Mouse (Mus musculus) forebrain, embryonic 14.5 days (tissue): Measurements from ENCODE around the gene Aldh3a1. TPM values are rescaled to one million over a fixed set of nuclear protein-coding genes. Genes with fewer than 3 reads are reported as not detected.
"Not testable (repeated sequence)": the region's sequence is repeated elsewhere in the genome, so short reads cannot be mapped to it uniquely, and the experiment has no call there.

Experiments used
- ATAC-seq: fragments of 200-750 bp; cut with Nextera tagmentation; 2 replicates; pipeline ENCODE4 v1.8.0; 2017; ENCODE audit warnings: mild to moderate bottlenecking, moderate library complexity
- DNase-seq: peaks from one replicate; pipeline ENCODE4 v3.0.0-alpha.2; 2015; ENCODE audit warnings: low spot score
- H3K27ac ChIP-seq: fragments of 300-500 bp; sonication (generic); 2 replicates; pipeline ENCODE4 v1.5.1; 2014; ENCODE audit warnings: low read depth, mild to moderate bottlenecking, control low read depth, low read length, moderate library complexity
- H3K27me3 ChIP-seq: fragments of 300-500 bp; sonication (generic); replicated peaks from 2 replicates; pipeline ENCODE4 v1.6.1; 2014; ENCODE audit warnings: low read length, control low read depth, mixed read lengths; ENCODE audit not compliant: control insufficient read depth, insufficient read depth
- H3K36me3 ChIP-seq: fragments of 300-500 bp; sonication (generic); 2 replicates; pipeline ENCODE4 v1.6.1; 2014; ENCODE audit warnings: low read length, control low read depth; ENCODE audit not compliant: control insufficient read depth, insufficient read depth
- H3K4me1 ChIP-seq: fragments of 300-500 bp; sonication (generic); 2 replicates; pipeline ENCODE4 v1.6.1; 2014; ENCODE audit warnings: antibody characterized with exemption, low read length, control low read depth; ENCODE audit not compliant: control insufficient read depth, insufficient read depth
- H3K4me2 ChIP-seq: fragments of 300-500 bp; sonication (generic); 2 replicates; pipeline ENCODE4 v1.6.1; 2014; ENCODE audit warnings: mild to moderate bottlenecking, control low read depth, low read length
- H3K4me3 ChIP-seq: fragments of 300-500 bp; sonication (generic); 2 replicates; pipeline ENCODE4 v1.5.1; 2014; ENCODE audit warnings: low read depth, low read length, control low read depth
- H3K9ac ChIP-seq: fragments of 300-500 bp; sonication (generic); 2 replicates; pipeline ENCODE4 v1.6.1; 2014; ENCODE audit warnings: mild to moderate bottlenecking, low read length, control low read depth, moderate library complexity
- H3K9me3 ChIP-seq: fragments of 300-500 bp; sonication (generic); replicated peaks from 2 replicates; pipeline ENCODE4 v1.6.1; 2016; ENCODE audit warnings: low read length, control low read depth, mixed read lengths; ENCODE audit not compliant: control insufficient read depth
- WGBS: fragments of 180-500 bp; shearing (Covaris S2); extraction: QIAGEN DNeasy Blood & Tissue Kit; methylation state at CpG from one replicate; pipeline ENCODE4 v1.1.7; 2014; 5-methylcytosine and 5-hydroxymethylcytosine counted together
- polyA plus RNA-seq: library from polyadenylated mRNA; unstranded; fragments of >200 nt; fragmentation: Nextera tagmentation; extraction: Ambion mirVana; gene quantifications from 2 replicates; pipeline ENCODE4 v1.2.1, GENCODE M21; 2014

Aldh3a1 gene
- polyA plus RNA-seq, 1 experiment from 2014 or later, result not detected

DNA sequence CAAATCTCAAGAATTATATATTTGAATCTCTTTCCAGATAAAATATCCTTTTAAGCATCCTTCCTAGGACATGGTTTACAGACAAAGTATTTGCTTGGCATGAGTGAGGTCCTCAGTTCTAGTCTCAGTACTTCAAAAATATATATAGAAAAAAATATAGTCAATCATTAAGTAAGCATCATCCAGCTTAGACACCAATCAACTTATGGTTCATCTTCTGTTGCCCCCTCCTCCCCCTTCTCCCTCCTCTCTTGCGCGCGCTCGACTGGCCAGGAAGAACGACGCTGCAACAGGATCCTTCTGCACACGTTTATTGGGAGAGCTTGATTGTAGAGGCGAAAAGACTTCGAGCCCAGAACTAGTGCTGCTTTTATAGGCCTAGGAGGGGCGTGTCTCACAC lies 15.2 kb upstream of the Aldh3a1 start:
- 95% methylated on average over 7 of the region's 10 CpGs for WGBS
- H3K4me1 ChIP-seq, H3K9ac ChIP-seq, H3K27ac ChIP-seq, H3K9me3 ChIP-seq, H3K27me3 ChIP-seq, H3K4me3 ChIP-seq, DNase-seq, H3K36me3 ChIP-seq, H3K4me2 ChIP-seq, ATAC-seq: not testable (repeated sequence)

DNA sequence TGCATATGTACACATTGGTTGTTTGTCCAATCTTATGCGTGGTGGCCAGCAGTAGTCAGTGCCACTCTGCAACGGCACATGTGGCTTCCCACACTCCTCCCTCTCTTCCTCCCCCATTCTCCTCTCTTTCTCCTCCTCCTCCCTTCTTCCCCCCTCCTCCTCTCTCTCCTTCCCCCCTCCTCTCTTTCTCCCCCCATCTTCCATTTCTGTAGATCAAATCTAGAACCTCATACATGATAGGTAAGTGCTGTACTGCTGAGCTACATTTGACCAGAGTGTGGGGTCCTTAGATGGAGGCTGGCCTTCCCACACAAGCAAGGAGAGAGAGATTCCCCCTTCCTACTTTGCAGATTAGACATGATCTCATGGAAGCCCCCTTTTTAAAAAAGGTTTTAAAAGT lies 14.6 kb upstream of the Aldh3a1 start:
- no peaks in the 10 kb centered on the region for H3K36me3 ChIP-seq
- WGBS, result 100% methylated on average over 2 of the region's 2 CpGs
- no peak overlapping the region for H3K27ac ChIP-seq
- no peaks in the 10 kb centered on the region for H3K4me1 ChIP-seq
- no peak overlapping the region for H3K4me3 ChIP-seq
- no peak for DNase-seq
- H3K27me3 ChIP-seq, result no peaks in the 10 kb centered on the region
- no peak overlapping the region for H3K4me2 ChIP-seq
- ATAC-seq, result no peak
- H3K9me3 ChIP-seq, result no peaks in the 10 kb centered on the region
- no peak overlapping the region for H3K9ac ChIP-seq

DNA sequence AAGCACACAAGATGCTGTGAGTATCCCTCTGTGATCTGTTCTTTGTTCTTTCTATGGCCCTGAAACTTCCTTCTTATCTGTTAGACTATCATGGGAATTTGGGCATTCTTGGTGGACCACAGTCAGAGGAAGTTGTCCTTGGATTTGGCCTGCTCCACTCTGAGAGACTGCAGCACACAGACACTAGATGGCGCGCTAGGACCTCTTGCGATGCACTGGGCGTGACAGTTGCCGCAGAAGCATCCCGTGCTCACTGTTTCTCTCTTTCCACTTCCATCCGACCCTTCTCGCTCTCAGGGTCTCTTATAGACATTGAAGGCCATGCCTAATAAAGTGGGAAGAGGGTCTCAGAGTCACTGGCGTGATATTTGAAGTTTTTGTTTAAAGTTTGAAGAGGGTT lies 13.9 kb upstream of the Aldh3a1 start:
- no peak for ATAC-seq
- no peaks in the 10 kb centered on the region for H3K4me1 ChIP-seq
- WGBS, result 8% methylated on average over 9 of the region's 9 CpGs

DNA sequence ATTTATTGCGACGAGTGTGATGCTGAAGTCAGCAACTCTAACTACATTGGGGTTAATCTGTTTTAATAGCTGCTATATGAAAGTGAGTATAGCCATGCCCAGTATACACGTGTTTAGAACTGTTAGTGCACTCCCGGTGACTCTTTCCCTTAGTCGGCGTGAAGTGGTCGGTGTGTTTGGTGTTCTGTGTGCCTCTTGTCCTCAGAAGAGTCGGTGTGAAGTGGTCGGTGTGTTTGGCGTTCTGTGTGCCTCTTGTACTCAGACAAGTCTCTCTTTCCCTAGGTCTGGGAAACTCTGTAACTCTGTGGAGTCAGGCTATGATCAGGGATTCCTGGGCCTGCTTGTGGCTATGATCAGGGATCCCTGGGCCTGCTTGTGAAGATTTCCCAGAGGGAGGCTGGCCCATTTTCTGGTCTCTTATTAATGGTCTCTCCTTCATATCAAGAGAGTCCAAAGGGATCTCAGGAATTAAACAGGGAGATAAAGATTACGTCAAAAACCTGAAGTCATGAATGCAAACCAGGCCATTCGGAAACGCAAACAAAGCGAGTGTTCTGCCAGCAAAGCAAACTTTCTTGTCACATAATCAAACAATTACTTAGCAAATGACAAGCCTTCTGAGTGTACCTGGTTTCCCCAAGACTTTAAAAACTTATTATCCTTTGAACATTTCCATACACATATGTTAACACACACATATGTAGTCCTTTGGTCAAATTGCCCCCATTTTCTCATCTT lies 10.6 kb upstream of the Aldh3a1 start:
- Histone ChIP-seq H3K9ac (no peak overlapping the region), H3K27ac (no peak overlapping the region), H3K4me2 (no peak overlapping the region), H3K4me1 (no peaks in the 10 kb centered on the region), H3K9me3 (no peaks in the 10 kb centered on the region), H3K4me3 (no peak overlapping the region), H3K27me3 (no peaks in the 10 kb centered on the region), H3K36me3 (no peaks in the 10 kb centered on the region)
- DNase-seq, result no peak
- ATAC-seq, result no peak
- WGBS, result 86% methylated on average over 14 of the region's 14 CpGs

More for the DNA sequence above, 13.9 kb upstream of the Aldh3a1 start:
- H3K27me3 ChIP-seq, result no peaks in the 10 kb centered on the region
- peak; percentile 86 for DNase-seq
- H3K4me3 ChIP-seq, result no peak overlapping the region
- H3K9ac ChIP-seq, result no peak overlapping the region
- H3K27ac ChIP-seq, result no peak overlapping the region
- H3K36me3 ChIP-seq, result no peaks in the 10 kb centered on the region
- H3K4me2 ChIP-seq, result no peak overlapping the region
- H3K9me3 ChIP-seq, result no peaks in the 10 kb centered on the region

DNA sequence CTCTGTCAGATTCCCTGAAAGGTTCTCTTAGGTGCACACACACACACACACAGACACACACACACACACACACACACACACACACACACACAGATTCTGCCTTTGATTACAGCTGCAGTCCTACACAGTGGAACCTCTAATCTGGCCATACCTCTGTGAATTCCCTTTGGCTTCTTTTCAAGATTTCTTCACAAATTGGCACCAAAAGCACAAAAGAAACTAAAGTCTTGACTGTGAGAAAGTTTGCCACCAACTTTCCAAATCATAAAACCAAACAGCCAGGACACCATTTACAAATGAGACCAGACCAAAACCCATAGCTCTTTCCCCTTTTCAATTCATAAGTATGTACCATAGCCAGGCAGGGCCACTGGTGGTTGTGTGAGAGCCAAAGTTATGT lies 9.4 kb upstream of the Aldh3a1 start:
- no peaks in the 10 kb centered on the region for H3K27me3 ChIP-seq
- H3K36me3 ChIP-seq, result no peaks in the 10 kb centered on the region
- H3K4me3 ChIP-seq, result no peak overlapping the region
- DNase-seq (no peak), ATAC-seq (no peak)
- H3K9ac ChIP-seq, result no peak overlapping the region
- H3K9me3 ChIP-seq, result no peaks in the 10 kb centered on the region
- H3K4me1 ChIP-seq, result no peaks in the 10 kb centered on the region
- no peak overlapping the region for H3K27ac ChIP-seq
- H3K4me2 ChIP-seq, result no peak overlapping the region

DNA sequence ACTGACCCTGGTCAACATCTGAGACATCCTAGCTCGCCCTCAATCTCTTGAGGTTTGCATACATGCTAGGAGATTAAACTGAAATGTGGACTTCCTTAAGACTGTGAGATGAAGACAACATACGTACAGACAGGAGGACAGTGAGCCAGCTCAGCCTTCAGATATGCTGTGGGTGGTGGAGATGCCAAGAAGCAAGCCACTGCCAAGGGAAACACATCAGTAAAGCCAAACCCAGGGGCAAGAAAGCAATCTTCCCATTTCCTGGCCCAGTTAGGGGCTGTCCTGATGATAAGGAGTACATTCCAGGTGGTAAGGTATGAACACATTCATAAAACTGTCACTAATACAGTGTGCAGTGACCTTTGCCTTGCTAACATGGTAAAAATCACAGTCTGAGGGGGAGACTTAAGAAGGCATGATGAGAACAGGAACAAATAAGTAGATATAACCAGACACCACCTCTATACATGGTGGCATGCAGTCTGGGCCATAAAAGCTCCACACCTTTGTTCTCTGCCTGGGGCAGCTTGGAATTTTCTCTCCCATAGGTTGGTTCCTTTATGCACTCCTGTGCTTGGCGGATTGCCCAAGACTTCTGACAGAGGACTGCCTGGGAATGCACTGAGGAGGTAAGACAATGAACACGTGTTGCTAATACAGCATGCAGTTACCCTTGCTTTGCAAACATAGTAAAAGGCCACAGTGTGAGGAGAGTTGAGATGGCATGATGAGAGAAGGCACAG lies 7.5 kb upstream of the Aldh3a1 start:
- Histone ChIP-seq H3K9ac (no peak overlapping the region), H3K9me3 (no peaks in the 10 kb centered on the region), H3K4me3 (no peak overlapping the region), H3K36me3 (no peaks in the 10 kb centered on the region), H3K4me1 (no peaks in the 10 kb centered on the region), H3K27me3 (no peaks in the 10 kb centered on the region), H3K27ac (no peak overlapping the region), H3K4me2 (no peak overlapping the region)
- ATAC-seq, result no peak
- 65% methylated on average over 4 of the region's 4 CpGs for WGBS
- DNase-seq, result no peak

DNA sequence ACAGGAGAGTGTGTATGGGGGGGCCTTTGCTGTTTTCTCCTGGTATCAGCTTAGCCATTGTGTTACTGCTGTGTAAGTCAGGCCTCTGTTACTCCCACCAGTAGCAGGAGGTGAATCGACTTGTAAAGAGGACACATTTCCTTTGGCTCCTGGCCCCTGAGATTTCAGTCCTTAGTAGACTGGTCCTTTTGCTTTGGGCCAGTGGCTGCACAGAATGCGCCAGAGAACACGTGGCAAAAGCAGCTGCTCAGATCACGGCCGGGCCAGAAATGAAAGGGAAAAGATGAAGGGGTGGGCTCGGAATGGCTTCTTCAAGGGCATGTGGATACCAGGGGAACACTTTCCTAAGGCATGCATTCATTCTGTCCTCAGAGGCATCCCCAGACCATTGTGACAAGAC lies 5.2 kb upstream of the Aldh3a1 start:
- Histone ChIP-seq H3K9ac (no peak overlapping the region), H3K4me1 (no peaks in the 10 kb centered on the region), H3K4me2 (no peak overlapping the region), H3K36me3 (no peaks in the 10 kb centered on the region), H3K27ac (no peak overlapping the region), H3K27me3 (no peaks in the 10 kb centered on the region), H3K9me3 (no peaks in the 10 kb centered on the region), H3K4me3 (no peak overlapping the region)
- WGBS, result 70% methylated on average over 6 of the region's 6 CpGs
- no peak for ATAC-seq
- DNase-seq, result no peak

DNA sequence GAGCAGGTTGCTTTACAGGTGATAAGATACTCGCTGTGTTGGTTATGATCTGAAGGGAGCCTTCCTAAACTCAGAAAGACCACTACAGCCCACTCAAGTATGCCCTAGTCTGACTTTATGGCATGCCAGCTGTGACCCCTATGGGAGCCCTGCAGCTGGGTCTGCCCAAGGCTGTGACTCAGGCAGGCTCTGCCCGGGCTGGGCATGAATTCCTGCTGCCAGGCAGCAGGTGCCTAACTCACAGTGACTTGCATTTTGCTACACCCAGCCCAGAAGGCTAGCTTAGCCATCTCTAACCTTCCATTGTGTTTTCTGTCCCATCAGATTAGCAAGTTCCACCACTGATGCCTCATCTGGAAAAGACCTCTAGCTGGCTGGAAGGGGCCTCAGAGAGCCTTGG lies 4.5 kb upstream of the Aldh3a1 start:
- ATAC-seq, result no peak

More for the DNA sequence above, 4.5 kb upstream of the Aldh3a1 start:
- Histone ChIP-seq H3K27ac (no peak overlapping the region), H3K4me2 (no peak overlapping the region), H3K36me3 (no peaks in the 10 kb centered on the region), H3K9me3 (no peaks in the 10 kb centered on the region), H3K4me3 (no peak overlapping the region), H3K9ac (no peak overlapping the region), H3K4me1 (no peaks in the 10 kb centered on the region), H3K27me3 (no peaks in the 10 kb centered on the region)
- 85% methylated on average over 2 of the region's 2 CpGs for WGBS
- DNase-seq, result no peak
